Mouse (Mus musculus) erythroblast, embryonic 14.5 days (primary cell): ENCODE data around the gene Gm37240.

Experiments used
- GATA1 ChIP-seq: IDR thresholded peaks from 2 replicates; pipeline ENCODE4 v1.6.1; 2012; ENCODE audit warnings: low read length, inconsistent platforms, mixed read lengths
- TAL1 ChIP-seq: IDR thresholded peaks from 3 replicates; pipeline ENCODE4 v1.6.1; 2012; ENCODE audit warnings: low read length, inconsistent platforms, mixed read lengths

- TF ChIP-seq GATA1 (no peak), TAL1 (no peak)
Measured at GRCm38 (mm10) chr3:85922331-85922730, 35.0 kb upstream of the Gm37240 start.
